Mouse (Mus musculus) stomach, postnatal 0 days (tissue): ENCODE measurements at regions not wholly inside any gene's neighbourhood (a gene's known extent, or its start where the extent isn't known, plus 50 kb on each side); places are given as distances from the start of the nearest gene placed in this dataset.
A peak's percentile ranks its signal among the peaks of the same experiment; 100 is the strongest.

Source experiments
- CTCF ChIP-seq: IDR thresholded peaks from 2 replicates; pipeline ENCODE4 v1.5.1; 2016; ENCODE audit warnings: antibody characterized with exemption, low read depth, mild to moderate bottlenecking, moderate library complexity
- EP300 ChIP-seq: optimal IDR thresholded peaks from 2 replicates; pipeline ENCODE3; 2016; ENCODE audit warnings: antibody characterized with exemption

DNA sequence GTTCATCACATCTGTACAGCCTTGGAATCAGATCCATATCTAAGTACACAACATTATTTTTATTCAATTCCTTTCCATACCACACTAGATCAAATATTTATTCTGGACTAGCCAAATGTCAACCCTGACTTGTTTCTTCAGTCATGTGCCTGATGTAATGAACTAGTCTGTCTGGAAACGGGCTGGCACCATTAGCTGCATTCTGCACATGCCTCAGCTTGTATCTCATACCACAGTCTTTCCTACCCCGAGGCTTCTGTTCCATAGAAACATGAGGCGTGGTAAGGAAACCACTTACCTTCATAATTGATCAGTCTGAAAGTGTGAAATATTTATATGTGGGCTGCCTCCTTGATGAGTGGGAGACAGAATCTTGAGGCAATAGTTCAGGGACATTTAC, 469.0 kb downstream of the Gm7489 start:
- no peak for TF ChIP-seq CTCF
- peak; percentile 63 for TF ChIP-seq EP300
